Mouse (Mus musculus) cerebellum, adult 2 months (tissue): ENCODE data around the gene Cxcl10.

Source experiments
- CTCF ChIP-seq: fragments of 200-500 bp; IDR thresholded peaks from 2 replicates; pipeline ENCODE4 v1.5.1; 2011; ENCODE audit warnings: low read depth, mild to moderate bottlenecking, control low read depth, low read length, moderate library complexity, borderline replicate concordance; ENCODE audit not compliant: insufficient read depth
- POLR2A ChIP-seq: fragments of 200-500 bp; IDR thresholded peaks from 2 replicates; pipeline ENCODE4 v1.6.1; 2011; ENCODE audit warnings: low read length, control low read depth, borderline replicate concordance; ENCODE audit not compliant: insufficient read depth

- TF ChIP-seq CTCF (no peak), POLR2A (no peak)
Observed at GRCm38 (mm10) chr5:92348794-92349413, at the start of gene Cxcl10.
